Comparison of ENCODE assay signal across 19 mouse cellular contexts in genomic region chr2:144007211-144007610, GRCm38 (mm10). TPM values are rescaled to one million over a fixed set of nuclear protein-coding genes. Genes with fewer than 3 reads are reported as not detected.
"Had no signal": no experiment of that assay in that cellular context is flagged by ENCODE, and none has a peak within 500 bp of the region (broad histone marks: within the 10 kb centered on the region; RNA-seq: fewer than 3 reads in every experiment).

No protein-coding gene starts in this region.

- H3K4me2 ChIP-seq: limb, embryonic 12.5 days; neural tube, embryonic 13.5 days had no signal

- H3K9me3 ChIP-seq: limb, embryonic 12.5 days; midbrain, embryonic 10.5 days; neural tube, embryonic 13.5 days had no signal

- H3K4me3 ChIP-seq: limb, embryonic 12.5 days; midbrain, embryonic 10.5 days; neural tube, embryonic 13.5 days had no signal

- H3K36me3 ChIP-seq: midbrain, embryonic 10.5 days; neural tube, embryonic 13.5 days had no signal

- H3K9ac ChIP-seq: limb, embryonic 12.5 days had no signal

- DNase-seq: kidney, adult 9 months; kidney, postnatal 36 days; layer of hippocampus, adult 9-11 months; layer of hippocampus, postnatal 36 days; lung, adult 18-20 months; right cerebral cortex, postnatal 14 days; thymus, adult 18-20 months; thymus, postnatal 14 days had no signal

- H3K27ac ChIP-seq: kidney, postnatal 0 days; limb, embryonic 12.5 days; midbrain, embryonic 10.5 days; neural tube, embryonic 13.5 days had no signal

- H3K27me3 ChIP-seq: limb, embryonic 12.5 days; neural tube, embryonic 13.5 days had no signal

- ATAC-seq: hindbrain, embryonic 16.5 days; inflammation-experienced regulatory T-cells, adult 6 months; midbrain, embryonic 16.5 days had no signal

RNA-seq across cellular contexts. Expression of gene Banf2, which starts 25.6 kb away (rescaled TPM):
- total RNA-seq: layer of hippocampus, adult 18-20 months; layer of hippocampus, postnatal 36 days; left cerebral cortex, postnatal 36 days had no signal
- polyA plus RNA-seq: hindbrain, embryonic 16.5 days; inflammation-experienced regulatory T-cells, adult 6 months; kidney, postnatal 0 days; limb, embryonic 12.5 days; lung, embryonic 16.5 days; midbrain, embryonic 10.5 days; midbrain, embryonic 16.5 days; neural tube, embryonic 13.5 days; spleen, adult 2 months had no signal
